Comparison of ENCODE assay signal across 9 mouse cellular contexts in the genomic region with DNA sequence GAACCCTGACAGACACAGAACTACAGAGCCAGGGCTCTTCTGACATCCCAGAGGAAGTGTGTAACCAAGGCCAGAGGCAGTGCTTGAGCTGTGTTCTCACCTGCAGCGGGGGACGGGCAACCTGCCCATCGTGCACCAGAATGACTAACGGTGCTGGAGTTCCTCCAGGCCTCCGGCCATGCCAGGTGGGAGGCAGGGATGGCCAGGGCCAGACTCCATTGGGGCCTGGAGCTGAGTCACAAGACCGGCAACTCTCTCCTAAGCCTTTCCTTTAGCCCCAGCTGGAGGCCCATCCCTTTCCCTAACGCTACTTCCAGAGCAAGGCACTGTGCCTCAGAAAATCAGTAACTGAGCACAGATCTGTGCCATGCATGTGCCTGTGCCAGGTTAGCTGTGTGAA.
A peak's percentile ranks its signal among the peaks of the same experiment; 100 is the strongest.
DNase-seq lines count a peak whose midpoint lies in the region; ATAC-seq and TF ChIP-seq lines count a peak whose summit lies in the region.
"Had no signal": no experiment of that assay in that cellular context is flagged by ENCODE, and none has a peak within 500 bp of the region (broad histone marks: within the 10 kb centered on the region; RNA-seq: fewer than 3 reads in every experiment).

No protein-coding gene starts in this region.

- no peak for TF ChIP-seq EP300 in liver, postnatal 0 days (IDR thresholded peaks at IDR 0.05; ENCODE audit: low read depth)
- no peak for TF ChIP-seq EP300 in stomach, postnatal 0 days (optimal IDR thresholded peaks at IDR 0.05)

- DNase-seq in liver, postnatal 0 days = peak; percentile 33
- DNase-seq in liver = no peak
- peak; percentile 98 to 99 for DNase-seq in cerebellum, adult 18-20 months
- peak; percentile 67 to 71 for DNase-seq in heart, postnatal 14 days
- peak; percentile 50 for DNase-seq in stomach, postnatal 0 days (ENCODE audit: low spot score)
- no peak for DNase-seq in left cerebral cortex, postnatal 25 days (ENCODE audit: low spot score in 2 of 2)
- no peak for DNase-seq in layer of hippocampus, postnatal 25 days (ENCODE audit: extremely low spot score in 1 of 2, low spot score in 1 of 2)
- DNase-seq in right cerebral cortex, postnatal 14 days = no peak

- no peaks in the 10 kb centered on the region for H3K9me3 ChIP-seq in liver, postnatal 0 days (ENCODE audit: low read length)
- H3K9me3 ChIP-seq in stomach, postnatal 0 days (ENCODE audit: control insufficient read depth, low read length) = no peaks in the 10 kb centered on the region
- H3K9me3 ChIP-seq: heart, embryonic 13.5 days had no signal

- peaks cover 20% of the 10 kb centered on the region for H3K4me1 ChIP-seq in liver, postnatal 0 days (ENCODE audit: insufficient read depth)
- no peaks in the 10 kb centered on the region for H3K4me1 ChIP-seq in stomach, postnatal 0 days (replicated peaks; ENCODE audit: control insufficient read depth, insufficient read depth)
- H3K4me1 ChIP-seq: heart, embryonic 13.5 days had no signal

- ATAC-seq in liver, postnatal 0 days = no peak
- ATAC-seq in stomach, postnatal 0 days (ENCODE audit: low FRiP score, low TSS enrichment) = no peak

- H3K27ac ChIP-seq in liver, postnatal 0 days (ENCODE audit: low read depth) = peak overlapping the region; percentile 65; the same call in 1 of the 2 replicates
- H3K27ac ChIP-seq in stomach, postnatal 0 days (replicated peaks) = no peak overlapping the region
- H3K27ac ChIP-seq: heart, embryonic 13.5 days had no signal

- H3K27me3 ChIP-seq in liver, postnatal 0 days (ENCODE audit: insufficient read depth, low read length) = no peaks in the 10 kb centered on the region
- no peaks in the 10 kb centered on the region for H3K27me3 ChIP-seq in stomach, postnatal 0 days (ENCODE audit: control insufficient read depth, insufficient read depth, low read length)
- H3K27me3 ChIP-seq: heart, embryonic 13.5 days had no signal

- no peak overlapping the region for H3K4me2 ChIP-seq in liver, postnatal 0 days (ENCODE audit: low read depth, low read length)
- H3K4me2 ChIP-seq in stomach, postnatal 0 days (replicated peaks; ENCODE audit: low read depth) = no peak overlapping the region
- H3K4me2 ChIP-seq: heart, embryonic 13.5 days had no signal

- no peak for TF ChIP-seq CTCF in liver, postnatal 0 days (IDR thresholded peaks at IDR 0.05; ENCODE audit: low read depth)
- no peak for TF ChIP-seq CTCF in stomach, postnatal 0 days (IDR thresholded peaks at IDR 0.05; ENCODE audit: low read depth)

- no peak overlapping the region for H3K9ac ChIP-seq in liver, postnatal 0 days (replicated peaks)
- no peak overlapping the region for H3K9ac ChIP-seq in stomach, postnatal 0 days (ENCODE audit: low read length)
- H3K9ac ChIP-seq: heart, embryonic 13.5 days had no signal

- intact Hi-C loops in heart, postnatal 14 days (cut with DNase I) = no loop called here
- intact Hi-C loops in left cerebral cortex, postnatal 25 days (cut with DNase I) = no loop called here

- WGBS in liver, postnatal 0 days (ENCODE audit: insufficient replicate concordance) = 62% methylated on average over 7 of the region's 7 CpGs
- WGBS in stomach, postnatal 0 days = 48% methylated on average over 7 of the region's 7 CpGs

- H3K4me3 ChIP-seq in liver, postnatal 0 days (ENCODE audit: low read depth, low read length) = no peak overlapping the region
- no peak overlapping the region for H3K4me3 ChIP-seq in stomach, postnatal 0 days (ENCODE audit: low read depth, low read length)
- H3K4me3 ChIP-seq: heart, embryonic 13.5 days had no signal

- H3K36me3 ChIP-seq in liver, postnatal 0 days (replicated peaks; ENCODE audit: insufficient read depth, low read length) = no peaks in the 10 kb centered on the region
- no peaks in the 10 kb centered on the region for H3K36me3 ChIP-seq in stomach, postnatal 0 days (ENCODE audit: control insufficient read depth, insufficient read depth, low read length)
- H3K36me3 ChIP-seq: heart, embryonic 13.5 days had no signal

Comparison
In these comparisons a context has a peak if more than half of its experiments do, and no peak if none do; other contexts are left out.
1. DNase-seq: peak in liver, postnatal 0 days (single experiment), cerebellum, adult 18-20 months (2 of 2), heart, postnatal 14 days (2 of 2) and stomach, postnatal 0 days (single experiment); none in liver (single experiment), left cerebral cortex, postnatal 25 days (0 of 2), layer of hippocampus, postnatal 25 days (0 of 2) and right cerebral cortex, postnatal 14 days (single experiment).